9 mouse cellular contexts compared by ENCODE assay signal in the genomic region with DNA sequence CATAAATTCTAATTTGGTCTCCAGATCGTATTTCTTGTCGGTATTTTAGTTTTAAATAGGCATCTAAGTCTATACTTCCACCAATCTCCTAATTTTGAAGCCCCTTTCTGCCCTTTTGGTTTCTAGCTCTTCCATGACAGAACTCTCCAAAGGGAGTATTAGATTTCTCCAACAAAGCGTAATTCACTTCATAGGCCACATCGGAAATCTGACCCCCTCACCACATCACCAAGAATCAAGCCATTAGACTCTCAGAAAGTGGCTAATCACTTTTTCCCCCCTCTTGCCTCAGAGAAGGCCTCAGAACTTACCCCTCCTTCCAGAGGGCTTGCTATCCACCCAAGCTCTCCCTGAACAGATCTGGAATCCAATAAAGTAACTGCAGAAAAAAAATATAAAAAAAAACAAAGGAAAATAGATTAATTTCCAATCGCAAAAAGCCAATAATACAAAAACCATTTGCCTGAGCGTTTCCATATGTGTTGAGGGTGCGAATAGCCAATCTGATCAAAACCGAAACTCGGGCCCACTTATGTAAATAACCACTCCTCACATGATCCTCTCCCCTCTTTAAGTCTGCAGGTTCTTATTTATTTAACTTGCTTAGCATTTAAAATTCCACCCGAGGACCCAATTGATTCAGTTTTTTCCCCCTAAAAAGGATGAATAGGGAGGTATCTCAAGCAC. TPM values are rescaled to one million over a fixed set of nuclear protein-coding genes. Genes with fewer than 3 reads are reported as not detected.
DNase-seq lines count a peak whose midpoint lies in the region; ATAC-seq and TF ChIP-seq lines count a peak whose summit lies in the region.
"Had no signal": no experiment of that assay in that cellular context is flagged by ENCODE, and none has a peak within 500 bp of the region (broad histone marks: within the 10 kb centered on the region; RNA-seq: fewer than 3 reads in every experiment).

No protein-coding gene starts in this region.

- 0 out of 2 replicates have a peak, but pooled peaks cover 3% of the 10 kb centered on the region for H3K36me3 ChIP-seq in kidney, postnatal 0 days (ENCODE audit: insufficient read depth, low read length)
- H3K36me3 ChIP-seq in embryonic facial prominence, embryonic 13.5 days, result peaks cover 27% of the 10 kb centered on the region
- no peaks in the 10 kb centered on the region for H3K36me3 ChIP-seq in hindbrain, embryonic 16.5 days (ENCODE audit: control insufficient read depth, insufficient read depth, low read length)
- peaks cover 4% of the 10 kb centered on the region; the same call in 1 of the 2 replicates for H3K36me3 ChIP-seq in neural tube, embryonic 13.5 days
- H3K36me3 ChIP-seq: G1E had no signal

- no peak for TF ChIP-seq CTCF in kidney, postnatal 0 days (IDR thresholded peaks at IDR 0.05; ENCODE audit: low read depth)

- no peak overlapping the region for H3K27ac ChIP-seq in kidney, postnatal 0 days
- H3K27ac ChIP-seq in embryonic facial prominence, embryonic 13.5 days, result peak overlapping the region; percentile 92; the same call in 1 of the 2 replicates
- peak overlapping the region; percentile 70 for H3K27ac ChIP-seq in hindbrain, embryonic 16.5 days (ENCODE audit: low read depth, low read length)
- H3K27ac ChIP-seq in neural tube, embryonic 13.5 days (replicated peaks), result peak overlapping the region; percentile 90

- H3K4me3 ChIP-seq in kidney, postnatal 0 days (replicated peaks; ENCODE audit: low read depth, low read length), result 0 out of 2 replicates have a peak overlapping the region, but pooled peaks have one; percentile 64
- H3K4me3 ChIP-seq in embryonic facial prominence, embryonic 13.5 days, result peak overlapping the region; percentile 73
- peak overlapping the region; percentile 48 for H3K4me3 ChIP-seq in hindbrain, embryonic 16.5 days (ENCODE audit: low read length)
- peak overlapping the region; percentile 66 for H3K4me3 ChIP-seq in neural tube, embryonic 13.5 days

- no peak for DNase-seq in kidney, postnatal 0 days (ENCODE audit: low spot score)
- no peak for DNase-seq in kidney, adult 8-10 months
- no peak for DNase-seq in frontal cortex, postnatal 36 days (ENCODE audit: low spot score in 2 of 2)
- no peak for DNase-seq in right cerebral cortex, postnatal 36 days (ENCODE audit: low spot score in 2 of 2)
- no peak for DNase-seq in adrenal gland, postnatal 25 days

- H3K4me2 ChIP-seq in kidney, postnatal 0 days (ENCODE audit: low read length), result peak overlapping the region; percentile 89
- peak overlapping the region; percentile 93 for H3K4me2 ChIP-seq in embryonic facial prominence, embryonic 13.5 days
- H3K4me2 ChIP-seq in hindbrain, embryonic 16.5 days (ENCODE audit: low read length), result peak overlapping the region; percentile 96
- H3K4me2 ChIP-seq in neural tube, embryonic 13.5 days, result peak overlapping the region; percentile 90

- no peaks in the 10 kb centered on the region for H3K9me3 ChIP-seq in kidney, postnatal 0 days (replicated peaks; ENCODE audit: low read length)
- H3K9me3 ChIP-seq in embryonic facial prominence, embryonic 13.5 days, result no peaks in the 10 kb centered on the region
- no peaks in the 10 kb centered on the region for H3K9me3 ChIP-seq in hindbrain, embryonic 16.5 days (ENCODE audit: control insufficient read depth, low read length)
- H3K9me3 ChIP-seq in neural tube, embryonic 13.5 days, result no peaks in the 10 kb centered on the region

- WGBS in kidney, postnatal 0 days, result 43% methylated on average over 10 of the region's 10 CpGs
- 19% methylated on average over 10 of the region's 10 CpGs for WGBS in embryonic facial prominence, embryonic 13.5 days
- 32% methylated on average over 10 of the region's 10 CpGs for WGBS in hindbrain, embryonic 16.5 days
- whole genome bisulfite sequencing in neural tube, embryonic 13.5 days, result 29% methylated on average over 10 of the region's 10 CpGs

- H3K4me1 ChIP-seq in kidney, postnatal 0 days (replicated peaks; ENCODE audit: insufficient read depth, low read length), result peaks cover 17% of the 10 kb centered on the region
- peaks cover 58% of the 10 kb centered on the region for H3K4me1 ChIP-seq in embryonic facial prominence, embryonic 13.5 days
- H3K4me1 ChIP-seq in hindbrain, embryonic 16.5 days (ENCODE audit: control insufficient read depth, insufficient read depth, low read depth, low read length), result peaks cover 20% of the 10 kb centered on the region
- H3K4me1 ChIP-seq in neural tube, embryonic 13.5 days (replicated peaks), result peaks cover 64% of the 10 kb centered on the region

- no peak for ATAC-seq in kidney, postnatal 0 days (replicated peaks; ENCODE audit: low FRiP score, low read depth)
- ATAC-seq in embryonic facial prominence, embryonic 13.5 days (ENCODE audit: insufficient number of reproducible peaks, insufficient read depth, low FRiP score, low TSS enrichment, low read depth), result no peak
- no peak for ATAC-seq in hindbrain, embryonic 16.5 days
- no peak for ATAC-seq in neural tube, embryonic 13.5 days (ENCODE audit: low read depth)

- H3K9ac ChIP-seq in kidney, postnatal 0 days (ENCODE audit: low read depth, low read length), result no peak overlapping the region
- peak overlapping the region; percentile 89 for H3K9ac ChIP-seq in embryonic facial prominence, embryonic 13.5 days
- peak overlapping the region; percentile 67 for H3K9ac ChIP-seq in hindbrain, embryonic 16.5 days (ENCODE audit: low read depth, low read length)
- peak overlapping the region; percentile 80 for H3K9ac ChIP-seq in neural tube, embryonic 13.5 days

- H3K27me3 ChIP-seq in kidney, postnatal 0 days (ENCODE audit: insufficient read depth, low read length), result no peaks in the 10 kb centered on the region
- no peaks in the 10 kb centered on the region for H3K27me3 ChIP-seq in embryonic facial prominence, embryonic 13.5 days
- no peaks in the 10 kb centered on the region for H3K27me3 ChIP-seq in hindbrain, embryonic 16.5 days (replicated peaks; ENCODE audit: control insufficient read depth, insufficient read depth, low read length)
- H3K27me3 ChIP-seq in neural tube, embryonic 13.5 days, result no peaks in the 10 kb centered on the region

RNA-seq across cellular contexts. Expression of a gene that starts 3.4 kb away (rescaled TPM):
- 12.0 and 14.0 TPM in 2 replicates for polyA plus RNA-seq in kidney, postnatal 0 days (2015; fragmentation: Nextera tagmentation; extraction: Ambion mirVana)
- polyA plus RNA-seq in embryonic facial prominence, embryonic 13.5 days (2015; fragmentation: Nextera tagmentation; extraction: Ambion mirVana), result 65.9 and 70.7 TPM in 2 replicates
- polyA plus RNA-seq in hindbrain, embryonic 16.5 days (2015; fragmentation: Nextera tagmentation; extraction: Ambion mirVana), result 37.7 and 40.8 TPM in 2 replicates
- 27.0 and 29.0 TPM in 2 replicates for polyA plus RNA-seq in neural tube, embryonic 13.5 days (2015; fragmentation: Nextera tagmentation; extraction: Ambion mirVana)
- total RNA-seq in adrenal gland, postnatal 25 days (2021), result 2.7 TPM in 2 replicates
- polyA plus RNA-seq: G1E had no signal
